Mouse (Mus musculus) ES-Bruce4 (cell line): ENCODE data around the gene Polm. TPM values are rescaled to one million over a fixed set of nuclear protein-coding genes. Genes with fewer than 3 reads are reported as not detected.
A peak's percentile ranks its signal among the peaks of the same experiment; 100 is the strongest.

Source experiments
- H3K27ac ChIP-seq: 2 replicates; pipeline ENCODE4 v1.5.1; 2012; ENCODE audit warnings: low read length, inconsistent platforms; ENCODE audit not compliant: insufficient read depth
- H3K27me3 ChIP-seq: 2 replicates; pipeline ENCODE4 v1.6.1; 2012; ENCODE audit warnings: mild to moderate bottlenecking, low read length, inconsistent platforms; ENCODE audit not compliant: control insufficient read depth, poor library complexity, insufficient read depth, severe bottlenecking
- H3K36me3 ChIP-seq: 2 replicates; pipeline ENCODE4 v1.6.1; 2012; ENCODE audit warnings: inconsistent platforms, mild to moderate bottlenecking, low read length, moderate library complexity; ENCODE audit not compliant: control insufficient read depth, poor library complexity, insufficient read depth, severe bottlenecking
- H3K4me1 ChIP-seq: one replicate; pipeline ENCODE4 v1.8.1; 2011; ENCODE audit warnings: low read length; ENCODE audit not compliant: control insufficient read depth, insufficient read depth
- H3K4me3 ChIP-seq: 2 replicates; pipeline ENCODE4 v1.5.1; 2011; ENCODE audit warnings: low read depth, mild to moderate bottlenecking, low read length
- H3K9ac ChIP-seq: 2 replicates; pipeline ENCODE4 v1.6.1; 2012; ENCODE audit warnings: low read depth, mild to moderate bottlenecking, inconsistent platforms; ENCODE audit not compliant: poor library complexity, severe bottlenecking
- H3K9me3 ChIP-seq: replicated peaks from 2 replicates; pipeline ENCODE4 v1.6.1; 2012; ENCODE audit warnings: mild to moderate bottlenecking, low read length, inconsistent platforms; ENCODE audit not compliant: control insufficient read depth, poor library complexity, insufficient read depth, severe bottlenecking
- CTCF ChIP-seq: IDR thresholded peaks from one replicate; pipeline ENCODE4 v1.8.1; 2011; ENCODE audit warnings: low read depth, low read length
- EP300 ChIP-seq: IDR thresholded peaks from 2 replicates; pipeline ENCODE4 v1.6.1; 2011; ENCODE audit warnings: low read depth, low read length; ENCODE audit not compliant: insufficient read depth
- POLR2A ChIP-seq: IDR thresholded peaks from one replicate; pipeline ENCODE4 v1.8.1; 2011; ENCODE audit warnings: low read length; ENCODE audit not compliant: insufficient read depth
- polyA plus RNA-seq: library from polyadenylated mRNA; stranded (reverse); fragments of >200 nt; gene quantifications from 2 replicates; pipeline ENCODE4 v1.2.4, GENCODE M21; 2011; ENCODE audit warnings: low read depth; ENCODE audit not compliant: missing spikeins, insufficient read depth, insufficient read length

Polm gene
- polyA plus RNA-seq, 1 experiment = 9.9 TPM

DNA sequence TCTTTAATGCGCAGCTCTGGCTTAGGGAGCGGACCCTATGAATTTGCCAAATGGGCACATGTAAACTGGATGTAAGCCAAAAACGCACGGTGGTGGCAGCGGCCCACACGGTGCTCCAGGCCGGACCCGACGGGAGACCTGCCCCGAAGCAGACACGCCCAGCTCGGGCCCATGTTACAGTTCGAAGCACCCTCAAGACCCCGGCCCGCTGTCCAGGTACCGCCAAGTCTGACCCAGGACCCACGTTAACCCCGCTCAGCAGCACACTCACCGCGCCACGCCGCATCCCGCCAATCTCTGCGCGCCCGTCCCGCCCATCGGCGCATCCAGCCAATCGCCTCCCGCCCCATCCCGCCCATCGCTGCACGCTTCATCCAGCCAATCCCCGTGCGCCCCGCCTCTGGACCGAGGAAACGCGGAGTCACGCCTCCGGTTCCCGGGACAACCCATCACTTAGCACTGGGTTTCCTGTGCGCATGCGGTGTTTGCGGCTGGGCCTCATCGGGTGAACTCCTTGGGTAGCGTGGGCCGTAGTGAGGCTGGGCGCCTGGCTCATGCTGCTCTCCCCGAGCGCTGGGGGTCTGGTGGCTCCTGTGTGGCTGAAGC lies 40.2 kb upstream of the Polm start, which contains the start of gene Pold2:
TSS of gene Pold2 (minus strand) at position 372 of the 606 bp plus-strand sequence.
- no peaks in the 10 kb centered on the region for H3K4me1 ChIP-seq
- H3K36me3 ChIP-seq = peaks cover 17% of the 10 kb centered on the region
- H3K9me3 ChIP-seq = no peaks in the 10 kb centered on the region
- TF ChIP-seq EP300 (0 out of 2 replicates have a peak, but pooled peaks have one; percentile 3), POLR2A (peak; percentile 97), CTCF (no peak)
- peak within 1 kb of the TSS; percentile 84 for H3K4me3 ChIP-seq
- H3K27ac ChIP-seq = peak within 1 kb of the TSS; percentile 49; the same call in 1 of the 2 replicates
- H3K9ac ChIP-seq = peak within 1 kb of the TSS; percentile 77
- H3K27me3 ChIP-seq = no peaks in the 10 kb centered on the region

DNA sequence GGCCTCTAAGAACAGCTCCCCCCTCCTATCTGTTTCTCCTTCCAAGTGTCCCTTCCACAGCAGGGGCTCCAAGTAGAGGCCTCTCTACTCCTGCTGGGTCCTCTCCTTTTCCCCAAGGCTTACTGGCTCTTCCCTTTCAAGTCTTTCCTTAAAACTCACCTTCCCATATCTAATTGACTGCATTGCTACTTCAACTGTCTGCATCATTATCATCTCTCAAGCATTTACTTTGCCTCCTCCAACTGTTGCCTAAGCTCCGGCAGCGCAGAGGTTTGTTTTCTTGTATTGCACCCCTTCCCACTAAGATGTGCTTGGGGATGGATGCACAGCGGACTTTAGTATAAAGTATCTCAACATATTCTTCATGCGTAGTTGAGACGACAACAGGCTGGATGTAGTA lies 39.6 kb upstream of the Polm start:
- Histone ChIP-seq H3K36me3 (peaks cover 21% of the 10 kb centered on the region), H3K9me3 (no peaks in the 10 kb centered on the region), H3K4me3 (peak overlapping the region; percentile 79), H3K4me1 (no peaks in the 10 kb centered on the region), H3K27ac (no peak overlapping the region), H3K27me3 (no peaks in the 10 kb centered on the region), H3K9ac (peak overlapping the region; percentile 70)
- TF ChIP-seq EP300 (no peak), CTCF (no peak), POLR2A (no peak)

DNA sequence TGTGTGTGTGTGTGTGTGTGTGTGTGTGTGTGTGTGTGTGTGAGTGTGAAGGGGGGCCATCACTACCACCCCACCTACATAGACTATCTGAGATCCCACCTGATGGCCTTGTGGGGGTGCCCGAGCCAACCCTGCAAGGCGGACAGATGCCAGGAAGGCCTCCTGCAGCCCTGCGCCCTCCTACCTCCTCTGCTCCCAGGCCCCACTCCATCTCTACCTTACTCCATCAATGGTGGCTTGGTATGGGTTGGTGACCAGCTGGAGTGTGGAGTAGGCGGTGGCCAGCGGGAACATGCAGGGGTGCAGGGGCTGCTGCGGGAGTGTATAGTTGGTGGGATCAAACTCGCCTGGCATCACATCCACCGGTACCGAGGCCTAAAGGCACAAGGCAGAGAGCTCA lies 35.4 kb upstream of the Polm start:
- no peaks in the 10 kb centered on the region for H3K4me1 ChIP-seq
- H3K27ac ChIP-seq = no peak overlapping the region
- no peaks in the 10 kb centered on the region for H3K9me3 ChIP-seq

DNA sequence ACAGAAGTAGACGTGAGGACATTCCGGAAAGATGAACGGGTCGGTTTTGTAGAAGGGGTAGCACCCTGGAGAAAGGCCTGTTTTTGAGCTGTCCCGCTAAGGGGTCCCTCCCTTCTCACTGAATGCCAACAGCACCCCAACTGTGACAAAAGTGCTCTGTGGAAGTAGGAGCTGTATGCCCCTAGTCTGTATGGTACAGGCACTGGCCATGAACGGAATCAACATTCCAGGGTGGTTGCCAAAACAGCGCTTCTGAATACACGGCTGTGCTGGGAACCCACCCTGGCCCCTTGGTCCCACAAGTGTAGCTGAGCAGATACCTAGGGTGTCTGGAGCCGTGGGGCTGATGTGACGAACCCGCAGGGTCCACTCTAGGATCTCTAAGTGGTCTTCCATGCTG lies 34.9 kb upstream of the Polm start:
- Histone ChIP-seq H3K27me3 (no peaks in the 10 kb centered on the region), H3K9ac (no peak overlapping the region), H3K36me3 (peaks cover 35% of the 10 kb centered on the region), H3K4me1 (no peaks in the 10 kb centered on the region), H3K27ac (no peak overlapping the region), H3K4me3 (no peak overlapping the region), H3K9me3 (no peaks in the 10 kb centered on the region)
- TF ChIP-seq CTCF = no peak
- no peak for TF ChIP-seq POLR2A
- TF ChIP-seq EP300 = no peak

More for the DNA sequence above, 35.4 kb upstream of the Polm start:
- TF ChIP-seq EP300 (no peak), POLR2A (no peak), CTCF (no peak)
- H3K4me3 ChIP-seq = no peak overlapping the region
- peaks cover 35% of the 10 kb centered on the region for H3K36me3 ChIP-seq
- H3K27me3 ChIP-seq = no peaks in the 10 kb centered on the region
- no peak overlapping the region for H3K9ac ChIP-seq

DNA sequence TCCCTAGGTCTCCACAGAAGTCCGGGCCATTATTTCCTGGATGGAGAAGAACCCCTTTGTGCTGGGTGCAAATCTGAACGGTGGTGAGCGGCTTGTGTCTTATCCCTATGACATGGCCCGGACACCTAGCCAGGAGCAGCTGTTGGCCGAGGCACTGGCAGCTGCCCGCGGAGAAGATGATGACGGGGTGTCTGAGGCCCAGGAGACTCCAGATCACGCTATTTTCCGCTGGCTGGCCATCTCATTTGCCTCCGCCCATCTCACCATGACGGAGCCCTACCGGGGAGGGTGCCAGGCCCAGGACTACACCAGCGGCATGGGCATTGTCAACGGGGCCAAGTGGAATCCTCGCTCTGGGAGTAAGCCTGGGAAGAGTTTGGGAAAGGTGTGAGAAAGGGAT lies 32.3 kb upstream of the Polm start:
- Histone ChIP-seq H3K27ac (no peak overlapping the region), H3K9ac (no peak overlapping the region), H3K9me3 (no peaks in the 10 kb centered on the region), H3K4me3 (no peak overlapping the region), H3K36me3 (peaks cover 32% of the 10 kb centered on the region), H3K27me3 (no peaks in the 10 kb centered on the region), H3K4me1 (no peaks in the 10 kb centered on the region)
- TF ChIP-seq CTCF = no peak
- no peak for TF ChIP-seq EP300
- TF ChIP-seq POLR2A = no peak

DNA sequence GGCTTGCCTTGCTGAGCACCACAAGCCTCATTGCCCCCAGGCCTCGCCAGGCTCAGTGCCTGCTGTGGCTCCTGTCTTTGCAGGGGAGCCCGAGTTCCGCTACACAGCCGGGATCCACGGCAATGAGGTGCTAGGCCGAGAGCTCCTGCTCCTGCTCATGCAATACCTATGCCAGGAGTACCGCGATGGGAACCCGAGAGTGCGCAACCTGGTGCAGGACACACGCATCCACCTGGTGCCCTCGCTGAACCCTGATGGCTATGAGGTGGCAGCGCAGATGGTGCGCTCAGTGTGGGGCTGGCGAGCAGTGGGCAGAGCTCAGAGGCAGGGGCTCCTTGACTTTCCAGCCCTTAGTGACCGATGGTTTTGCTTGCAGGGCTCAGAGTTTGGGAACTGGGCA lies 31.5 kb upstream of the Polm start:
- Histone ChIP-seq H3K4me3 (no peak overlapping the region), H3K4me1 (no peaks in the 10 kb centered on the region), H3K27me3 (no peaks in the 10 kb centered on the region), H3K27ac (no peak overlapping the region), H3K36me3 (peaks cover 26% of the 10 kb centered on the region), H3K9ac (no peak overlapping the region), H3K9me3 (no peaks in the 10 kb centered on the region)
- TF ChIP-seq EP300 (no peak), POLR2A (no peak), CTCF (no peak)
